In the genomic region with DNA sequence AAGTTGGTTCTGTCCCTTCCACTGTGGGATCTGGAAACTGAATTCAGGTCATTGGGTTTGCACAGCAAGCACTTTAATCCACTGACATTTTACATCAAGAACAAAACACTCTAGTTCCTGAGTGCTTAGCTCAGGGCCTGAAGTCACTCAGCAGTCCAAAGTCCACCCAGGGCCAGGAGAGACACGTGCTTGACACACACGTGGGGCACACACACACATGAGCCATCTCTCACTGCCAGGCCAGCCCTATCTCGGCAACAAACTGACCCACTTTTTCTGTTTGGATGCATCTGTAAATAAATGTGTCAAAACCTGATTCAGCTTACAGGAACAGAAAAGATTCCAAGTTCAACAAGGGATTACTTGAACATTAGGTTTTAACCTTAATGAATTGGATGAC, we compare ENCODE assay signal across 13 mouse cellular contexts. TPM values are rescaled to one million over a fixed set of nuclear protein-coding genes. Genes with fewer than 3 reads are reported as not detected.
DNase-seq lines count a peak whose midpoint lies in the region; ATAC-seq and TF ChIP-seq lines count a peak whose summit lies in the region.
"Had no signal": no experiment of that assay in that cellular context is flagged by ENCODE, and none has a peak within 500 bp of the region (broad histone marks: within the 10 kb centered on the region; RNA-seq: fewer than 3 reads in every experiment).

No protein-coding gene starts in this region.

- WGBS in lung, adult 2 months, result 47% methylated on average over 3 of the region's 3 CpGs
- 69% methylated on average over 3 of the region's 3 CpGs for WGBS in midbrain, embryonic 15.5 days

- peak; percentile 47 to 54 for DNase-seq in cerebellum, postnatal 14 days
- no peak for DNase-seq in cerebellum, adult 8-10 months
- peak; percentile 31 to 44 for DNase-seq in adrenal gland, adult 18-20 months (ENCODE audit: low spot score in 2 of 2)
- peak; percentile 43 to 48 for DNase-seq in heart, postnatal 10 days
- peak; percentile 34 for DNase-seq in lung, adult 2 months
- DNase-seq in left cerebral cortex, postnatal 25 days (ENCODE audit: low spot score in 2 of 2), result no peak
- no peak for DNase-seq in layer of hippocampus, adult 8-10 months (ENCODE audit: low spot score in 2 of 2)
- DNase-seq: B cell, adult 2 months had no signal

- no peaks in the 10 kb centered on the region for H3K27me3 ChIP-seq in midbrain, embryonic 15.5 days (replicated peaks)
- H3K27me3 ChIP-seq: hindbrain, embryonic 15.5 days; limb, embryonic 12.5 days had no signal

- no peaks in the 10 kb centered on the region for H3K9me3 ChIP-seq in midbrain, embryonic 15.5 days
- H3K9me3 ChIP-seq: hindbrain, embryonic 15.5 days; limb, embryonic 12.5 days had no signal

- TF ChIP-seq POLR2A in lung, adult 2 months (IDR thresholded peaks at IDR 0.05; ENCODE audit: borderline replicate concordance, extremely low read depth, low read depth, low read length), result no peak

- H3K4me1 ChIP-seq in lung, adult 2 months (ENCODE audit: control insufficient read depth, insufficient read depth, low read length), result peaks cover 4% of the 10 kb centered on the region; the same call in 1 of the 2 replicates
- peaks cover 24% of the 10 kb centered on the region for H3K4me1 ChIP-seq in midbrain, embryonic 15.5 days

- H3K4me3 ChIP-seq in lung, adult 2 months (replicated peaks; ENCODE audit: extremely low read depth, low read depth, low read length), result no peak overlapping the region
- no peak overlapping the region for H3K4me3 ChIP-seq in midbrain, embryonic 15.5 days
- H3K4me3 ChIP-seq: hindbrain, embryonic 15.5 days; limb, embryonic 12.5 days had no signal

- TF ChIP-seq CTCF in lung, adult 2 months (IDR thresholded peaks at IDR 0.05; ENCODE audit: insufficient read depth, low read length), result no peak

- ATAC-seq in midbrain, embryonic 15.5 days (replicated peaks), result no peak
- ATAC-seq: forebrain, embryonic 16.5 days had no signal

- H3K27ac ChIP-seq in midbrain, embryonic 15.5 days, result no peak overlapping the region
- H3K27ac ChIP-seq: hindbrain, embryonic 15.5 days; limb, embryonic 12.5 days had no signal

- H3K9ac ChIP-seq in midbrain, embryonic 15.5 days, result no peak overlapping the region
- H3K9ac ChIP-seq: hindbrain, embryonic 15.5 days; limb, embryonic 12.5 days had no signal

- no peaks in the 10 kb centered on the region for H3K36me3 ChIP-seq in midbrain, embryonic 15.5 days (replicated peaks)
- H3K36me3 ChIP-seq: hindbrain, embryonic 15.5 days; limb, embryonic 12.5 days had no signal

- no peak overlapping the region for H3K4me2 ChIP-seq in midbrain, embryonic 15.5 days
- H3K4me2 ChIP-seq: limb, embryonic 12.5 days; midbrain, embryonic 11.5 days had no signal

- intact Hi-C loops in heart, postnatal 10 days (cut with DNase I), result no loop called here
- intact Hi-C loops in left cerebral cortex, postnatal 25 days (cut with DNase I), result no loop called here

RNA-seq across cellular contexts. Expression of a gene that starts 6.2 kb away (rescaled TPM):
- 10 to 100 TPM; 54.5 to 54.7 TPM for total RNA-seq in adrenal gland, adult 18-20 months (2021)
- 10 to 100 TPM; 27.3 to 27.9 TPM for total RNA-seq in heart, postnatal 10 days (2021)
- polyA plus RNA-seq in lung, adult 2 months (2012; rRNA removed), result 2.6 and 4.5 TPM in 2 replicates
- total RNA-seq in left cerebral cortex, postnatal 25 days (2021), result 10 to 100 TPM; 14.4 to 20.8 TPM
- 10 to 100 TPM in 3 of 4 experiments, 1 to 10 TPM in 1; 9.8 to 16.8 (median 15.8) TPM for total RNA-seq in layer of hippocampus, adult 8-10 months (2022)
- polyA plus RNA-seq in midbrain, embryonic 15.5 days (2015; fragmentation: Nextera tagmentation; extraction: Ambion mirVana), result 41.9 and 48.4 TPM in 2 replicates

RNA-seq across cellular contexts. Expression of a gene that starts 45.2 kb away (rescaled TPM):
- 100 to 1,000 TPM; 126 to 138 TPM for total RNA-seq in adrenal gland, adult 18-20 months (2021)
- total RNA-seq in heart, postnatal 10 days (2021), result 10 to 100 TPM; 74.1 to 75.8 TPM
- 17.7 and 24.9 TPM in 2 replicates for polyA plus RNA-seq in lung, adult 2 months (2012; rRNA removed)
- 10 to 100 TPM; 85.3 to 93.5 TPM for total RNA-seq in left cerebral cortex, postnatal 25 days (2021)
- total RNA-seq in layer of hippocampus, adult 8-10 months (2022), result 100 to 1,000 TPM; 103 to 112 (median 107) TPM
- polyA plus RNA-seq in midbrain, embryonic 15.5 days (2015; fragmentation: Nextera tagmentation; extraction: Ambion mirVana), result 59.2 and 61.5 TPM in 2 replicates

Comparison
In these comparisons a context has a peak if more than half of its experiments do, and no peak if none do; other contexts are left out.
1. DNase-seq: peak in cerebellum, postnatal 14 days (2 of 2), adrenal gland, adult 18-20 months (2 of 2), heart, postnatal 10 days (2 of 2) and lung, adult 2 months (single experiment); none in cerebellum, adult 8-10 months (single experiment), left cerebral cortex, postnatal 25 days (0 of 2) and layer of hippocampus, adult 8-10 months (0 of 2).